8 mouse cellular contexts compared by ENCODE assay signal in genomic region chr13:101692239-101692784, GRCm38 (mm10).
DNase-seq lines count a peak whose midpoint lies in the region; ATAC-seq and TF ChIP-seq lines count a peak whose summit lies in the region.

No protein-coding gene starts in this region.

- peak; percentile 37 for DNase-seq in ovary, postnatal 36 days (ENCODE audit: low spot score)
- no peak for DNase-seq in ovary, adult 18-20 months (ENCODE audit: low spot score)
- DNase-seq in embryo, embryonic 11 days: peak; percentile 50
- peak; percentile 30 to 72 for DNase-seq in kidney, postnatal 25 days
- DNase-seq in liver, adult 2 months (ENCODE audit: extremely low read depth, low read depth, low spot score): peak; percentile 75
- DNase-seq in retina, embryonic 14.5 days (ENCODE audit: low spot score): peak; percentile 32

- peak; percentile 61; the same call in 1 of the 2 replicates for ATAC-seq in heart, embryonic 14.5 days (ENCODE audit: insufficient number of reproducible peaks, insufficient read depth, low FRiP score, low read depth)
- ATAC-seq in monocyte, adult 5-6 weeks (replicated peaks; ENCODE audit: insufficient number of reproducible peaks, low FRiP score, low TSS enrichment, poor library complexity, severe bottlenecking): no peak

- H3K4me3 ChIP-seq in heart, embryonic 14.5 days (ENCODE audit: control insufficient read depth in 1 of 2, insufficient read depth in 1 of 2, low read depth in 1 of 2, low read length in 2 of 2): peak overlapping the region; percentile 43 to 55
- H3K4me3 ChIP-seq in liver, adult 2 months (ENCODE audit: insufficient read depth, low read depth, low read length): peak overlapping the region; percentile 48

- H3K27me3 ChIP-seq in heart, embryonic 14.5 days (ENCODE audit: control insufficient read depth, insufficient read depth, low read length): no peaks in the 10 kb centered on the region
- no peaks in the 10 kb centered on the region for H3K27me3 ChIP-seq in liver, adult 2 months (ENCODE audit: control insufficient read depth, insufficient read depth, low read length)

- TF ChIP-seq CTCF in liver, adult 2 months (IDR thresholded peaks at IDR 0.05; ENCODE audit: low read depth, low read length): no peak

- TF ChIP-seq POLR2A in liver, adult 2 months (IDR thresholded peaks at IDR 0.05; ENCODE audit: extremely low read depth, insufficient read depth, low read length): no peak

- WGBS in heart, embryonic 14.5 days: 20% methylated on average over 17 of the region's 17 CpGs
- WGBS in liver, adult 2 months: 20% methylated on average over 17 of the region's 17 CpGs

- peak overlapping the region; percentile 86 for H3K4me2 ChIP-seq in heart, embryonic 14.5 days (ENCODE audit: low read length)

- peaks cover 10% of the 10 kb centered on the region; the same call in 1 of the 2 replicates for H3K79me2 ChIP-seq in liver, adult 2 months (ENCODE audit: control insufficient read depth, insufficient read depth, low read length)

- H3K27ac ChIP-seq in heart, embryonic 14.5 days (replicated peaks in 1 of 2; ENCODE audit: control insufficient read depth in 1 of 2, insufficient read depth in 1 of 2, low read depth in 2 of 2, low read length in 2 of 2): peak overlapping the region; percentile 79 to 90
- peak overlapping the region; percentile 54 for H3K27ac ChIP-seq in liver, adult 2 months (replicated peaks; ENCODE audit: insufficient read depth, low read depth, low read length)

- H3K4me1 ChIP-seq in heart, embryonic 14.5 days (ENCODE audit: control insufficient read depth in 2 of 2, insufficient read depth in 2 of 2, low read length in 2 of 2): peaks cover 22 to 41% of the 10 kb centered on the region in 2 experiments
- peaks cover 31% of the 10 kb centered on the region for H3K4me1 ChIP-seq in liver, adult 2 months (ENCODE audit: control insufficient read depth, insufficient read depth, low read length)

- peak overlapping the region; percentile 69 for H3K9ac ChIP-seq in heart, embryonic 14.5 days (ENCODE audit: low read length)
- peak overlapping the region; percentile 57 for H3K9ac ChIP-seq in liver, adult 2 months (ENCODE audit: low read depth, low read length)

- H3K9me3 ChIP-seq in heart, embryonic 14.5 days (ENCODE audit: control insufficient read depth, low read length): no peaks in the 10 kb centered on the region

- H3K36me3 ChIP-seq in heart, embryonic 14.5 days (ENCODE audit: control insufficient read depth, insufficient read depth, low read length): peaks cover 20% of the 10 kb centered on the region
- H3K36me3 ChIP-seq in liver, adult 2 months (ENCODE audit: control insufficient read depth, insufficient read depth, low read length): peaks cover 20% of the 10 kb centered on the region
